Mouse (Mus musculus) erythroblast, embryonic 14.5 days (primary cell): ENCODE results near the gene Tspan13.

Experiments
- GATA1 ChIP-seq: IDR thresholded peaks from 2 replicates; pipeline ENCODE4 v1.6.1; 2012; ENCODE audit warnings: low read length, inconsistent platforms, mixed read lengths
- TAL1 ChIP-seq: IDR thresholded peaks from 3 replicates; pipeline ENCODE4 v1.6.1; 2012; ENCODE audit warnings: low read length, inconsistent platforms, mixed read lengths

DNA sequence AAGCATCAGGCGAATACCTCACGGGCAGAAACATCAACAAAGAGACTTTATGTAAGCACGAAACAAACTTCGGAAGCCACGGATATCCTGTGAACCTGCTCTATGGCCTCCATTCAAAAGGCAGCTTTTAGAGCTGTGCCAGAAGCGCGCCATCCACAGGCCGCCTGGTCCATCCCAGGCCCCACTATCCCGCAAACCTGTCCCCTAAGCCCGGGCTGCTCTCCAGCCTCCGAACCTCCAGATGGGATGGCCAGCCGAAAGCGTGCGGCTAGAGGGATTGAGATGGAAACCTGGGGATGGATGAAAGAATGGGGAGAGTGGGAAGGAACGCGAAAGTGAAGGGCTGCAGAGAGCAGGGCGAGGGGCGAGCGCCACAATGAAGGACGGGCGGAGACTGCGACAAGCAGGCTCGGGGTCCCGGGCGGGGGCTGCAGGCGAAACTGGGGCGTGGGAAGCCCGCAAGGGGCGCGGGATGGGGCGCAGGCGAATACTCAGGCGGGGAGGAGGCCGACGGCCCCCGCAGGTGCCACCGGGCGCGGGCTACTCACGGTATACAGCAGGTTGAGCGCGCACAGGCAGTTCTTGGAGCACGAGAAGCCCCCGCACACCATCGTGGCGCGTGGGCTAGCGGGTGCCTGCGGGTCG lies 475 bp downstream of the Tspan13 start:
- TF ChIP-seq TAL1, result no peak
- TF ChIP-seq GATA1, result no peak
